Mouse (Mus musculus) embryo, embryonic 10 days (tissue): ENCODE results near the gene Itpkb.

Experiments used
- DNase-seq: peaks from one replicate; pipeline ENCODE4 v3.0.0-alpha.2; 2015; ENCODE audit warnings: low spot score

Gene Itpkb

DNA sequence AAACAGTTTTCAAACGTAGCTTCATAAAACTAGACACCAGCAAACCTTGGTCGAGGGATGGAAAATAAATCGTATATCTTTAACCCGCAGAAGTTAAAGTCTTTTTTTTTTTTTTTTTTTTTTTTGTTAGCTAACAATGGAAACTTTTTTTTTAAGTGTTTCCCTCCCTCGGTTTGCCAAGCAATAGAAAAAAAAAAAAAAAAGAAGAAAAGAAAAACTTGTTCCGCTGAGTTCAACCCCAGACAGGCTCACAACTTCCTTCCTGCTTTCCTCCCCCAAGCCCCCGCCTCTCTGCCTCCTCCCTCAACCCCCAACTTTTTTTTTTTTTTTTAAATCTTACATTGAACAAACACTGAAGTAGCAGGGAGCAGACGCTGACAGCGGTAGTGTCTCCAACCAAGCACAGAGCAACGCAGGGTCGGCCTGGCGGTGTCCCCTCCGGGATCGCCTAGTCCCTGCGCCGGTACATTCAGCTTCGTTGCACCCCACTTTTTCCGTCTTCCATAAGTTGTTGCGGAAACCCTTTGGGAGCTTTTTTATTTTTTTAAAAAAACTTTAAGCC, at the start of gene Itpkb:
Gene Itpkb (plus strand): TSS at position 341 of the 562 bp plus-strand sequence.
- DNase-seq, result peak; percentile 76

DNA sequence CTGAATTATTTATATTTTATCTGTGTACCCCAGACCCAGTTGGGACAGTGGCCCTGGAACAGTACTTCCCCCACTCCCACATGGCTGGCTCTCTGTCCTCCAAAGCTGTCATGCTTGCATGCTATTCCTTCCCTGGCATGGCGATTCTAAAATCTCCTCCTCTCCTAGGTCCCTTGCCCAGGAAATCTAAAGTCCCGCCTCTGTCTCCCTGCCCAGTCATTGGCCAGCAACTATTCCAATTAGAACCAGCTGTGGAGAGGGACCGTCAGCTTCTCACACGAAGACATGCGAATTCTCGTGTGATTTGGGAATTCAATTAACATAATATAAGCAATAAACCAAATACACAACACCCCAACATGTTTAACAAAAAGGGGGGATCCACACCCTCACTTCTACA, 47.7 kb upstream of the Itpkb start:
- peak; percentile 68 for DNase-seq

DNA sequence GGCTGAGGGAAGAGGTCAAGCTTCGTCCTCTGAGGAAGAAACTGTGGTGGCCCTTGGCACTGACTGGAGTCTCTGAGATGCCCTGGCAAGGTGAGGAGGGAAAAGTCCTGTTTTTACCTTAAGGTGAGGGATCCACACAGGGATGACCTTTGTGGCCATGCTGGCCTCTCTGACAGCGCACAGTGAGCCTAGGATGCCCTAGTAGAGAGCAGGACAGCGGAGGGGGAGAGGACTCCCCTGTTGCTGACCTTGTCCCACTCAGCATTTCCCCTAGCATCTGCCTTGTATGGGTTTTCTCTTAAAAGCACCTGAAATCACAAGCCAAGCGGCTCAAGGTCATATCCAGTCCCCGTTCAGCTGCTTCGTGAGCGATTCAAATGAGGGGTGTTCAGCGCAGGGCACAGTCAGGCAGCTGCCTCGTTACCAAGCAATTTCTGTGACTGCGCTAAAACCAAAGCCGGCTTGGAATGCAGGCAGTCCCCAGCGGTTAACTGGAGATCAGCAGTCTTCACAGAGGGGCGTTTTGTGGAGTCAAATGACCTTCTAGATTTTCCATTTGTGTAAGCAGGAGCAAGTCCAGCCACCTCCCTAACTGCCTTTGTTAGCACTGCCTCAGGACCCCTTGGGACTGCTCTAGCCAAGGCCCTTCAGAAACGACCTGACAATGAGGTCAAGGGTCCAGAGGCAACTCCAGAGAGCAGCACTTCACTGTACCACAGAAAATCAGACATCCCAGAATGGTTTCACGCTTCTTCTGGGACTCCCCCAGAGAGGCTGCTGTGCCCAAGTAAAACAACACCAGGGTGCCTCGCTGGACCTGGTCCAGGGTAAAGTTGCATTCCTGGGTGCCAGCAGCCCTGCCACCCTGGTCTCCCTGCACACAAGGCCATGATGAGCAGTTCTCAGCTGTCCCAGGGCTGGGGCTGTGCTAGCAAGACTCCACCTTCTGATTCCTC, 46.2 kb upstream of the Itpkb start:
- DNase-seq, result peak; percentile 83

DNA sequence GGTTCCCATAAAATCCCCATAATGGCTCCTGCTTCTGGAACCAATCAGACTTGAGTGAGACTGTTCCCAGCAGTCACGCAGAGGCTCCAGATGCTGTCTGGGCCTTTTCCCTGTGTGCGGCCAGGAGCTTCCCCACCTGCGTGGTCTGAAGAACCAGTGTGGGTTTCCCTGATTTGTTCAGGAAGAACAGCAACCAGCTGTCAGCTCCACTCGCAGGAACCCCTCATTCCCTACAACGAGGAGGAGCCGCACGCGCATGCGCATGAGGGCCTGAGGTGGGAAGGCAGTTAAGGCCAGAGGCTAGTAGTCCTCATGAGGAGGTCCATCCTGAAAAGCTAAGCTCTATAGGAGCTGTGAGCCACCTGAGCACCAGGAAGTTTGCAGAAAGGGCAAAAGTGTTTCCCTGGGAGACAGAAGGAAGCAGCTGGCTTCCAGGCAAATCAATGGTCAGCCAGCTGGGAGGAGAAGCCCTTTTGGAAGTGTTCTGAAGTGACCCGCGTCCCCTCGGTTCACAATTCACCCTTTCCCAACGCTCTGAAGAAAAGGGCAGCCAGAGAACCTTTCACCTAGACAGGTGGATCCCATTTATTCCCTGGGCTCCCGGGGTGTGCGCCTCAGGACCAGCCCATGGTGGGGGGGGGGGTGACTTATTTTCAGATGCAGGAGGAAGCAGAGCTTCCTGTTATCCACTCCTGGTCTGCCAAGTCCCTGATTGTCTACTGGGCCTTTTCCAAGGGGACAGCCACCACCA, 44.0 kb upstream of the Itpkb start:
- no peak for DNase-seq

DNA sequence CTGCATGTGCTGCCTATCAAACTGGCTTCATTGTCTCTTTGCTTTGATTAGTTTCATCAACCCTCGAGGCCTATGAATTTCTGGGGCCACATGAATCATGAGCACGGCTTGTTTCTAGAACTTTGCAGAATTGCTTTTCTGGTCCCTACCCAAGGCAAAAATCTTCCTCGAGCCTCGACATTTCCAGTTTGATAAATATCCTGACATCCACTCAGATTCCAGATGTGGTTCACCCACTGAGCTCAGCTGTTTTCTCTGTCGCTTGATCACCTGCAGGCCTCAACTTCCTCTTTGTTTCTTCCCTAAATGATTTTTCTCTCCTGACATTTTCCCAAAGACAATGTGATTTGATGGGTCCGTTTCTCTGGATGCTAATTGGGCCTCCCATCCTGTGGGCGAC, 42.1 kb upstream of the Itpkb start:
- DNase-seq, result no peak

DNA sequence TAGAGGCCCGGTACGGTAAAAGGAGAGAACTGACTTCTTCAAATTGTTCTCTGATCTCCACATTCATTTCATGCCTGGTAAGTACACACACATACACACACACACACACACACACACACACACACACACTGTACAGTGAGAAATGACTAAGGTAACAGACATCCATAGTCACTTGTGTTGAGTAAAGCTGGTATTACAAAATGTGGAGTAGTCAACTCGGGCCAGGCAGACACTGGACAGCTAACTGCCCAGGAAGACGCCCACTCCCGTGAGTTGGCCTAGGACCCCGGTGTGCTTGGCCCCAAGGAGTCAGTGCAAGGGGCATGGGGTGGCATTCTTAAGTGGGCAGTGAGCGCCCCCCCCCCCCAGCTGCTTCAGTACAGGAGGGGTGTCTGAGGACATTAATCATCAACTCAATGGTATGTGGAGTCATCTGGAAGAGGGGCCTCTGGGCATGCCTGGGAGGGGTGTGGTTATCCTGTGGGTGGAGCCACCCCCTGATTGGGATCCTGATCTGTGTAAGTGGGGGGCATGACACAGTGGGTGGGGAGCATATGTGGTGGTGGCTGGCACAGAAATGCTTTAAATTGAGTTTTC, 41.3 kb upstream of the Itpkb start:
- no peak for DNase-seq

DNA sequence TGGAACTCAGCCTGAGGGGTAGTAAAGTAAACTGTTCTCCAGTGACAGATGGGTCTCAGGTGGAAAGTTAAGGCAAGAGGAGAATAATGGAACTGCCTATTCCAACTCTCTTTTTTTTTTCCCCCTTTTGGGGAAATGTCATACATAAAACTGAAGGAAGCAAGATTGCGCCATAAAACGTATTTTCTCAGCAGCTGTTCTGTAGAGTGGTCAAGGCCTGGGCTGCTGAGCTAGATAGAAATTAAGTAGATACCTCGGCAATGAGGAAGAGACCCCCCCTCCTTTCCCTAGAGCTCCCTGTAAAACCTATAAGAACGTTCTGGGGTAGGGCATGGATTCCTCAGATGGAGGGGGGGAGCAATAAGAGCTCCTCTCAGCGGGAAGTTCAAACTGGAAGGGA, 40.5 kb upstream of the Itpkb start:
- DNase-seq, result no peak

DNA sequence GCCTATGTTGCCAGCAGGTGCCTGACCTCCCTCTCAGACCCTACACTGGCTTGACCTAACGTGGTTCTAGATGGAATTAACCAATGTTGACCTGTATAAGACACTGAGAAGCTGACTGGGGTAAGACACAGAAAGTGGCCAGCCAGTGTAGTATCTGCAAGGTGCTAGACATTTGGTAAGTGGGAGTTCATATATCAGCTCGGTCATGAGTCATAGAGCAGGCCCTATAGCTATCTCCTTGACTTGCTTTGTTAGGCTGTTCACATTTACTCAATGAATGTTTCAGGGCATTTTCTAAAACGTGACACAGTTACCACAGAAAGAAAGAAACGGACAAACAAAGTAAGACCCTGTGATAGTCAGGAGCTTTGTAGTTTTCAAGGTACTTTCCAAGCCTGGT, 39.9 kb upstream of the Itpkb start:
- no peak for DNase-seq

DNA sequence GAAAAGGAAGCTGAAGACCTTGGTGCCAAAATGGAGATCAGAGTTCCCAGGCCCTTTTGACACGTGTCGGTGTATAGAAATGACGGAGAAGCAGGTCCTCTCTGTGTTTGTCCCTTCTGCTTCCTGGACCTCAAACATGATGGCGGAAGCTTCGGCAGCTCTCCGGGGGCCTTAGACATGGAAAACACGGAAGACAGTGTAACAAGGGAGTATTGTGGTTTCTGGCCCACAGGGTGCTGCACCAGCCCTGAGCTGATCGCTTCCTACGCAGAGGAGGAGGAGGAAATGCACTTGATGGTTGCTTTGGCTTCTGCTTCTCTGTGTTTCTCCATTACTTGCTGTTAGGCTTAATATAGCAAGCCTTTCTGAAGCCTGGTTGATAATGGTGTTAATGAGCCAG, 34.2 kb upstream of the Itpkb start:
- DNase-seq, result no peak

DNA sequence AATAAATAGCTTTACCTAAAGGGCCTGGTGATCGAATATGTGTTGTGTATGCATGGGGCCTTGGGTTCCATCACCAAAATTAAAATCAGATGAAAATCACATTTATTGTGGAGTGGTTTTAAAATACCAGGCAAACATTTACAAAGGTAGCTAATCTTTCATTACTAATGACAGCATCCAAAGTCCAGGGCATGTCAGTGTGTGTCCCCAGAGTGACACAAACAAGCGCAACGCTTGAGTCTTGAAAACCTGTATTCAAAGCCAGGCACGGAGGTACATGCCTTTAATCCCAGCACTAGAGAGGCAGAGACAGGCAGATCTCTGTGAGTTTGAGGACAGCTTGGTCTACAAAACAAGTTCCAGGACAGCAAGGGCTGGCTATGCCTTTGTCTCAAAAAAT, 30.6 kb upstream of the Itpkb start:
- no peak for DNase-seq

DNA sequence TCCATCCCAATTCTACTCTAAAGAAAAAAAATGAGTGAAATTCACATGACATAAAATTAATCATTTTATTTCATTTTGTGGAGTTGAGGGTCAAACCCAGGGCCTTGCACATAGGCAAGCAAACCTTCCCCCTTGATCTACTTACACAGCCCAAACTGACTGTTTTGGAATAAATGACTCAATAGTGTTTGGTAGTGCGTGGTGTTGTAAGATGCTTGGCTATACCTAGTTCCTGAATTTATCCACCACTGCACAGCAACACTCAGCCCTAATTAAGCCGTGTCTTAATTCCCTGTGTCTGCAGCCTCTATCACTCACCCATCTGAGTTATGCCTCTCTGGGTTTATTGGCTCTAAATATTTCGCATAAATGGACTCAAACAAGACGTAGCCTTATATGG, 30.0 kb upstream of the Itpkb start:
- no peak for DNase-seq

DNA sequence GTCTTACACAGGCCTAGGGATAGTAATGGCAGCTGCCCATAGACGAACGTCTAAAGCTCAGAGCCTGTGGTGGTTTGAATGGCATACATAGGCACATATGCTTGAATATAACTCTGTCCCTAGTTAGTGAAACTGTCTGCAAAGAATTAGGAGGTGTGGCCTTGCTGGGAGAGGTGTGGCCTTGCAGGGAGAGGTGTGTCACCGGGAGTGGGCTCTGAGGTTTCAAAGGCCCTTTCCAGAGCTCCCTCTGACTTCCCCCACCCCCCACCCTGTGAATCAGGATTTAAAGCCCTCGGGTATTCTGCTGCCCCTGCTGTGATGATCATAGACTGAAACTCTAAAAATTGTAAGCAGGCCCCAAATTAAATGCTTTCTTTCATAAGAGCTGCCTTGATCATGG, 29.3 kb upstream of the Itpkb start:
- no peak for DNase-seq

DNA sequence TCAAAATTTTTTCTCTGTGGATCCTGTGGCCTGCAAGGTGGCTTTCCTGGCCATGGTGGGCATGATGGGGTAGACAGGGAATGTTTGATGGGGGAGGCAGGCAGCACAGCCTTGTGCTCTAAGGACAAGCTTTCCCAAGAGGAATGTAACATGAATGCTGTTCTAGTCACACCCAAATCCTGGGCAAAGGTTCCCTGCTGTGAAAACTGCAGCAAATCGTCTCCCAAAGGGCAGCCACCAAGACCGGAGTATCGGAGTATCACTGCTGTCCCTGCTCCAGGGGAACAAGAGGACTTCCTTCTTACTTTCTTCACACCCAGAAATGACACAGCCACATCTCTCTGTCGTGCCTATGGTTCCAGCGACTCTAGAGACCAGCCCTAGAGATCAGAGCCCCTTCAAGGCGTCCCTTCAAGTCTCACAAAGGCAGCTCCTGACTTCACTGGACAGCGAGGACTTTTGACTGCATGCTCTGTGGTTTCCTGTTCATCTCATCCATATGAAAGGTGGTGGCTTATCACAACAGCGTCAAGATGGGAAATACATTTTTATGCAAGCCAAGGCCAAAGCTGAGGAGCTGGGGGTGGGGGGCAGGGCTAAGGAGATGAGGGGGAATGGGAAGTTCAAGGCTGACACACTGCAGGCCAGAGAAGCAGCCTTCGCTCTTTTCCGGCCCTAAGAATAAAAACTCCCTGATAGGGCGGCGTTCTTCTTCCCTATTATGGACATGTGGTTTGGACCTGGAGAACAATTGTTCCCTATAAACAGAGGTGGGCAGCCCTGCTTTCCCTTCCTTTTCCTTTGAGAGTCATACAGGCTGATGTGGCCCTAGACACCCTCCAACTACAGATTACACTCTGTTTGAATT, 27.8 kb upstream of the Itpkb start:
- no peak for DNase-seq

DNA sequence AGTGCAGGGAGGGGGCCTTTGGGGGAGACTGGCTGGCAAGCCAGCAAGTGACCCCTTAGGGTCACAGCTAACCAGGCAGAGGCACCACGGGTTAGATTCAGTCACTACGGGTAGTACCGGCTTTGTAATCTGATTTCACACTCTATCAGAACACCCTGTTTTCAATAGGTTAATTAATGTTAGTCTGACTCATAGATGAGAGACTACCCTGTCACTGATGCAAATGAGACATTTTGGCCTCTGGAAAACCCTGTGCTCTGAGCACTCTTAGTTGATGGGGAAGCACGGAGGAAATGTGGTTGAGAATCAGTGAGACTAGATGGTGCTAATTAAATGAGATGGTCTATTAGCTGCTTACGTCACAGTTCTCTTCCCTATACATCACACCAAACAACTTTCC, 26.7 kb upstream of the Itpkb start:
- no peak for DNase-seq

DNA sequence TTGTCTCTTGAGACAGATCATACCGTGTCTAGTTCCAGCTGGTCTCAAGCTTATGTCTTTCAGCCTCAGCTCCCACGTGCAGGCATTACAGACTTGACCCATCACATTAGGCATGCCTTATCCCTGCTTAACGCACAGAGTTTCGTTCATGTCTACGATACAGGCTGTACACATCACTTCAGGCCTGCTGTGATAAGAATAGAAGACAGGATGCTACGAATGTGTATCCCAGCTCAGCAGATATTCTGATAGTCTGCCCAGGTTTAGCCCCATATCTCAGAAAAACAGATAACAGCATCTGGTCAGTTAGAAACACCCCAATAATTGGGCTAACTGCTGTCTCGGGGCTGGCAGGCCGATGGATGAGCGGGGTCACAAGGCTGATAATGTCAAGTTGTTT, 23.4 kb upstream of the Itpkb start:
- no peak for DNase-seq

DNA sequence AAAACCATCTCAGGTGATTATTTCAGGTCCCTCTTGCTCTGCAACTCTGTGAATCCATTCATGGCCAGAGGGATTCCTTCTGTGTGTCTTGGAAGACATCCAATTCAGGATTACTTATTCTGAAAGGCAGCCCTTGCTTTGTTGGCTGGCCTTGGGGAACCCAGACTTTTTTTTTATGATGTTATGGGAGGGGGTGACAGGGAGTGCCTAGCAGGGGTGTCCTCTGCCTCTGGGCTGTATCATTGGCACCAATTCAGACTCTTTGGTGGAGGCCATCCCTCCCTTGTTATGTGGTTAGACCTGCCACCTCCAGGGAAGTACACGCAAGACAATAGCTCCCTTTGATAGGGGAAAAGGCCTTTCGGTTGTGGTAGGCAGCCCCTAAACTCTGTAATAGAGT, 22.6 kb upstream of the Itpkb start:
- no peak for DNase-seq

DNA sequence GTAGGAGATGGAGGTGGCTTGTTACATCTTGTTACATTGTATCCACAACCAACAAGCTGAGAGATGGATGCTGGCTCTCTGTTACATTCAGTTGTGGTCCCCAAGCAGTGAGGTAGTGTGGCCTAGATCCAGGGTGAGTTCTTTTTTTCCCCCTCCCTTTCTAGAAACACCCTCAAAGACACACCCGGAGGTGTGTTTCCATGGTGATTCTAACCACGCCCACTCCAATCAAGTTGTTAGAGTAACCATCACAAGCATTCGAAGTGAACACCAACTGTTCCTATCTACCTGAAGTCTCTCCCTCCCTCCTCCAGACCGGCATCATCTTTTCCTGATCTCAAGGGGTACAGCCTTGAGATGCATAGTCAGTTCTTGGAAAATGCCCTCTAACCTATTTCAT, 21.4 kb upstream of the Itpkb start:
- DNase-seq, result no peak

DNA sequence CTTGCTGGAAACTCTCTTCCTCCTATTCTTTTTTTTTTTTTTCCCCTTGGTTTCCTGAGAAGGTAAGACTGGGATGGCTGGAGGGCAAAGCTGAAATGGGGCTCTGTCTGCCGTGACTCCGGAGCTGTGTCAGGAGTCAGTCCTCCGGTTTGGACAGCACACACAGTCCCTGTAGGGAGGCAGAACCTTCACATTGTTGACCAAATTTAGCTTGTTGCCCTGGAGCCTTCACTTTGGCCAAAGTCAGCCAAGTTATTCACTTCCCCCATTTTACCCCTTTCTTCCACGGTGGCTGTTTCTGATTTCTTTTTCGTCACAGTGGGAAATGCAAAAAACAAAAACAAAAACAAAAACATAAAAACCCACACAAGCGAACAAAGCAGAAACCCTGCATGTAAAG, 18.0 kb upstream of the Itpkb start:
- DNase-seq, result no peak

DNA sequence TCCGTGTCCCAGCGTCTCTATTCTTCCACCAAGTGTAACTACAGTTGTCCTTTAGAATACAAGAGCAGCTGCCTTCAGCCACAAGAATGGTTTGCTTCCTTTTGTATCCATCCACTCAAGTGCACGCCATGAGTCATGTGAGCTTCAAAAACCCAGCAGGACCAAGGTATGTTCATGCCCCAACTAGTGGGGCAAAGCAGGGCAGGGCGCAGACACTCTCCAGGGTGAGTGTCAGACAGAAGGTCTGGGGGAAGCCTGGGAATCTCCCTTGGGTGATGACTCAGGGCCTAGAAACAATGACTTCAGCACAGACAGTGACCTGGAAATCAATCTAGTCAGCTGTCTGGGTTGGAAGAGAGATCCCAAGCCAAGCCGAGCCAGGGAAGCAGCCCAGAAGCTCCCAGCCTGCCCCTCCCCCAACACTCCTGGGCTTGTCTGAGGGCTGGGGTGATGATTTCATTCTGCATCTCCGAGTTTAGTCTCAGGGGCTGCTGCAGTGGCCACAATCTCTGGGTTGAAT, 17.4 kb upstream of the Itpkb start:
- DNase-seq, result peak; percentile 60

DNA sequence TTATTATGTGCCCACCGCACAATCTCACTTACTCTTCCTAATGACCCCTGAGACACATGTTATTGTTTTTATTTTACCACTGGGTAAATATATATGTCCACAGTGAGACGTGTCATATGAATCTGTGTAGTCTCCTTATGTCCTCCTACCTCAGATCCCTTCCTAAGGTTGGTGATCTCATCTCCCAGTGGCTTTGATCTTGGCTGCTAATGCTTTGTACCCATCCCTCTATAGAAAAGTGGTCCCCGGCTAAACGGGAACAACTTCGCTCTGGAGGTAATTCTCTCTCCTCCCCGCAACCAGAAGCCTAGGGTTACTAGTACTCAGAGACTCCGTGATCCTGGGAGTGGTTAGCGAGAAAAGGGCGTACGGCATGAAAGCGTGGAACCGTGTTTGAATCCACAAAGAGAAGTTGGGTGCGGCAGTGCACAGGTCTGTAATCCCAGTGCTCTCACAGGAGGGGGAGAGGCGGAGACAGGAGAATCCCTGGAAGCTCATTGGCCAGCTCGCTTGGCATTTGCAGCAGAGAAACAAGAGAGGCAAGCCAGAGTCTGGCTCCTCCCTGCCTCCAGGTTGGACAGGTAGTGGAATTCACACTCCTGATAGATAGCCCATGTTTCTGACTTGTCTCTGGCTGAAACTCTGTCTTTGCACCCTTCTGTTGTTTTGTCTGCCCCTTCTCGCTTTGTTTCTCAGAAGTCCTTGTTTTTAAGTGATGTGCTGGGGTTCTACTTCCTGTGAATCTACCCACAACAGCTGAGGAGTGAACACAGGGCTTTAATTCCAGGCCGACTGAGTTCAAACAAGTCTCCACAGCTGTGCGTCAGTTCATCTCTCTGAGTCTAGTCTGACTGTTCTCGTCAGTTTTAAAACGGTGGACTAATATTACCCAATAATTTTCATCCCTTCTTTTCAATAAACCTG, 16.5 kb upstream of the Itpkb start:
- DNase-seq, result peak; percentile 73
